Mouse (Mus musculus): ENCODE measurements around the gene Myl4.

Gene Myl4

GRCm38 (mm10) chr11:104630185-104630835 lies 79.8 kb downstream of the Myl4 start:
- DNase-seq (ENCODE audit: low read depth in 2 of 2, low spot score in 2 of 2): peak; percentile 65 to 69

- peak; percentile 35 to 46 for DNase-seq (ENCODE audit: low read depth in 2 of 2, low spot score in 2 of 2)
These were observed 80.8 kb downstream of the Myl4 start for GRCm38 (mm10) chr11:104631306-104631705.

- DNase-seq (ENCODE audit: low read depth in 2 of 2, low spot score in 2 of 2): no peak
These were observed 86.5 kb downstream of the Myl4 start for GRCm38 (mm10) chr11:104637010-104637409.

- DNase-seq (ENCODE audit: low read depth in 2 of 2, low spot score in 2 of 2): no peak
These were observed 87.5 kb downstream of the Myl4 start for GRCm38 (mm10) chr11:104638006-104638405.

GRCm38 (mm10) chr11:104638906-104639305 lies 88.4 kb downstream of the Myl4 start:
- DNase-seq (ENCODE audit: low read depth in 2 of 2, low spot score in 2 of 2): no peak

- no peak for DNase-seq (ENCODE audit: low read depth in 2 of 2, low spot score in 2 of 2)
These were observed 89.2 kb downstream of the Myl4 start for GRCm38 (mm10) chr11:104639634-104640033.

- no peak for DNase-seq (ENCODE audit: low read depth in 2 of 2, low spot score in 2 of 2)
These were observed 90.4 kb downstream of the Myl4 start for GRCm38 (mm10) chr11:104640894-104641293.

GRCm38 (mm10) chr11:104643236-104643635 lies 92.8 kb downstream of the Myl4 start:
- no peak for DNase-seq (ENCODE audit: low read depth in 2 of 2, low spot score in 2 of 2)

Data from CD8-positive naive resting alpha-beta T cell, adult 2 months (primary cell).